Mouse (Mus musculus): ENCODE measurements at regions not wholly inside any gene's neighbourhood (a gene's known extent, or its start where the extent isn't known, plus 50 kb on each side); places are given as distances from the start of the nearest gene placed in this dataset.
"Not testable (repeated sequence)": the region's sequence is repeated elsewhere in the genome, so short reads cannot be mapped to it uniquely, and the experiment has no call there.

GRCm38 (mm10) chr6:62573611-62574010 lies 682.1 kb upstream of the Grid2 start:
- no peaks in the 10 kb centered on the region for H3K4me1 ChIP-seq
- no peaks in the 10 kb centered on the region for H3K36me3 ChIP-seq
- no peak for ATAC-seq (ENCODE audit: low FRiP score, low read depth)
- H3K9me3 ChIP-seq, result no peaks in the 10 kb centered on the region
- no peak overlapping the region for H3K9ac ChIP-seq (replicated peaks)
- H3K4me2 ChIP-seq (replicated peaks), result no peak overlapping the region
- 82% methylated on average over 4 of the region's 4 CpGs for WGBS
- no peak overlapping the region for H3K4me3 ChIP-seq
- no peaks in the 10 kb centered on the region for H3K27me3 ChIP-seq
- H3K27ac ChIP-seq (replicated peaks), result no peak overlapping the region

GRCm38 (mm10) chr6:62576200-62576599 lies 679.5 kb upstream of the Grid2 start:
- 23% methylated on average over 5 of the region's 5 CpGs for WGBS
- ATAC-seq (ENCODE audit: low FRiP score, low read depth), result no peak
- H3K36me3 ChIP-seq, result no peaks in the 10 kb centered on the region

GRCm38 (mm10) chr6:62620543-62620942 lies 635.1 kb upstream of the Grid2 start:
- ATAC-seq (ENCODE audit: low FRiP score, low read depth), result peak; percentile 60; the same call in 1 of the 2 replicates
- Histone ChIP-seq H3K4me1 (no peaks in the 10 kb centered on the region), H3K27me3 (no peaks in the 10 kb centered on the region), H3K27ac (replicated peaks) (no peak overlapping the region), H3K36me3 (no peaks in the 10 kb centered on the region), H3K4me3 (no peak overlapping the region), H3K9me3 (no peaks in the 10 kb centered on the region), H3K9ac (replicated peaks) (no peak overlapping the region), H3K4me2 (replicated peaks) (no peak overlapping the region)

More at GRCm38 (mm10) chr6:62576200-62576599, 679.5 kb upstream of the Grid2 start:
- H3K9ac ChIP-seq (replicated peaks), result no peak overlapping the region
- no peak overlapping the region for H3K4me2 ChIP-seq (replicated peaks)
- no peak overlapping the region for H3K4me3 ChIP-seq
- H3K9me3 ChIP-seq, result no peaks in the 10 kb centered on the region
- no peaks in the 10 kb centered on the region for H3K4me1 ChIP-seq
- H3K27ac ChIP-seq (replicated peaks), result no peak overlapping the region
- no peaks in the 10 kb centered on the region for H3K27me3 ChIP-seq

GRCm38 (mm10) chr6:62668123-62668522 lies 587.6 kb upstream of the Grid2 start:
- not testable (repeated sequence) for H3K36me3 ChIP-seq; ATAC-seq (ENCODE audit: low FRiP score, low read depth)

GRCm38 (mm10) chr6:62718389-62718788 lies 537.3 kb upstream of the Grid2 start:
- no peak for ATAC-seq (ENCODE audit: low FRiP score, low read depth)
- Histone ChIP-seq H3K9ac (replicated peaks) (no peak overlapping the region), H3K36me3 (no peaks in the 10 kb centered on the region), H3K9me3 (no peaks in the 10 kb centered on the region), H3K27ac (replicated peaks) (no peak overlapping the region), H3K27me3 (no peaks in the 10 kb centered on the region), H3K4me3 (no peak overlapping the region), H3K4me2 (replicated peaks) (no peak overlapping the region), H3K4me1 (no peaks in the 10 kb centered on the region)
- WGBS, result 61% methylated on average over 6 of the region's 6 CpGs

More at GRCm38 (mm10) chr6:62668123-62668522, 587.6 kb upstream of the Grid2 start:
- not testable (repeated sequence) for H3K4me1 ChIP-seq; H3K9me3 ChIP-seq; H3K4me3 ChIP-seq; H3K4me2 ChIP-seq (replicated peaks); H3K27me3 ChIP-seq; H3K27ac ChIP-seq (replicated peaks); H3K9ac ChIP-seq (replicated peaks)
- WGBS, result 93% methylated on average over 5 of the region's 5 CpGs

- 80% methylated on average over 5 of the region's 5 CpGs for WGBS
- H3K36me3 ChIP-seq, result no peaks in the 10 kb centered on the region
These were observed 536.0 kb upstream of the Grid2 start for GRCm38 (mm10) chr6:62719541-62720155.

More at GRCm38 (mm10) chr6:62719541-62720155, 536.0 kb upstream of the Grid2 start:
- Histone ChIP-seq H3K9ac (replicated peaks) (no peak overlapping the region), H3K27me3 (no peaks in the 10 kb centered on the region), H3K4me3 (no peak overlapping the region), H3K4me1 (no peaks in the 10 kb centered on the region), H3K9me3 (no peaks in the 10 kb centered on the region), H3K27ac (replicated peaks) (no peak overlapping the region), H3K4me2 (replicated peaks) (no peak overlapping the region)
- no peak for ATAC-seq (ENCODE audit: low FRiP score, low read depth)

All from midbrain, embryonic 12.5 days (tissue).